Mouse (Mus musculus): ENCODE results near the gene Cox4i2. TPM values are rescaled to one million over a fixed set of nuclear protein-coding genes. Genes with fewer than 3 reads are reported as not detected.

The Cox4i2 gene
- total RNA-seq, 1 experiment from 2014 or later = not detected

DNA sequence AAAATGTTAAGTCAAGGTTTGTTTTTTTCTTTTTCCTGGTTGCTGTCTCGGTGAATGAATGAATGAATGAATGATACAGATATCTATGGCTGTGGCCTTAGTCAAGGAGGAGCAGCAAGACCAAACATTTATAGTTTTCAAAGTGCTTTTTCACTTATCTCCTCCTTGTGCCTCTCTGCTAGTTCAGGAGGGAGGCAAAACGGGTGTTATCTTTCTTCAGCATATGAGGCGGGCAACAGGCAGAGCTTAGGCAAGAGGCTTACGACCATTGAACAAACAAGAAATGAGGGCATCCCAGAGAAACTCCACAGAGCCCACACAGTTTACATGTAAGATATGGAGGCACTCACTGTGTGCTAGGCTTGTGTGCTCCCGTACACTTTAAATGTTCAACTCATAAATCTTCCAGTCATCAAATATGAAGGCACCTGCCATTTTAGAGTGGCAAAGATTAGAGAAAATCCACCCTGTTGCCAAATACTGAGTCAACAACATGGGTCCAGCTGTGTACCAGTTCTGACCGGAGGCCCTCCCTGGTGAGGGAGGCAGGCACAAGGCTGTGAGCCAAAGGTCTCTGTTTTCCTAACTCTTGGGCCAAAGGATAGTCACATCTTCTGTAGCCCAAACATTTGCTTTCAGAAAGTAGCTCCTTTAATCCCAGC, 60.4 kb downstream of the Cox4i2 start:
- no peak for ATAC-seq (replicated peaks; ENCODE audit: insufficient number of reproducible peaks, low FRiP score, low TSS enrichment, poor library complexity, severe bottlenecking)

Other genes with a start within 250 kb of the Cox4i2 start
- not detected in 3 replicates for gene Defb26, start 242.5 kb upstream of the Cox4i2 start, total RNA-seq (2017)
- gene Defb28, start 235.9 kb upstream of the Cox4i2 start, total RNA-seq (2017) = not detected in 3 replicates
- gene Defb29, start 214.1 kb upstream of the Cox4i2 start, total RNA-seq (2017) = not detected in 3 replicates
- gene Gm17416, start 184.8 kb upstream of the Cox4i2 start, total RNA-seq (2017) = not detected in 3 replicates
- not detected in 3 replicates for gene Defb21, start 181.4 kb upstream of the Cox4i2 start, total RNA-seq (2017)
- gene Defb19, start 173.9 kb upstream of the Cox4i2 start, total RNA-seq (2017) = not detected in 3 replicates
- not detected in 3 replicates for gene Defb45, start 154.8 kb upstream of the Cox4i2 start, total RNA-seq (2017)
- not detected in 3 replicates for gene Defb36, start 149.8 kb upstream of the Cox4i2 start, total RNA-seq (2017)
- gene Defb25, start 131.1 kb upstream of the Cox4i2 start, total RNA-seq (2017) = not detected in 3 replicates
- gene Rem1, start 127.2 kb upstream of the Cox4i2 start, total RNA-seq (2017) = 0.68 to 0.75 TPM in 2 of 3 replicates, not detected in the other
- 74.4 to 107 TPM (median 101 TPM) in 3 replicates for gene H13, start 84.7 kb upstream of the Cox4i2 start, total RNA-seq (2017)
- 10.0 to 12.9 TPM (median 10.6 TPM) in 3 replicates for gene Mcts2, start 67.1 kb upstream of the Cox4i2 start, total RNA-seq (2017)
- gene Id1, start 17.9 kb upstream of the Cox4i2 start, total RNA-seq (2017) = 3.7 to 18.6 TPM (median 15.7 TPM) in 3 replicates
- 11.8 to 39.0 TPM (median 21.7 TPM) in 3 replicates for gene Bcl2l1, start 77.6 kb downstream of the Cox4i2 start, total RNA-seq (2017)
- gene Tpx2, start 93.8 kb downstream of the Cox4i2 start, total RNA-seq (2017) = 1.1 to 2.7 TPM (median 1.6 TPM) in 3 replicates
- gene Mylk2, start 157.2 kb downstream of the Cox4i2 start, total RNA-seq (2017) = not detected in 3 replicates
- not detected in 3 replicates for gene Foxs1, start 179.0 kb downstream of the Cox4i2 start, total RNA-seq (2017)
- not detected in 3 replicates for gene Dusp15, start 197.5 kb downstream of the Cox4i2 start, total RNA-seq (2017)
- not detected in 3 replicates for gene Ttll9, start 208.3 kb downstream of the Cox4i2 start, total RNA-seq (2017)